Mouse (Mus musculus) spleen, adult 2 months (tissue): ENCODE measurements at regions not wholly inside any gene's neighbourhood (a gene's known extent, or its start where the extent isn't known, plus 50 kb on each side); places are given as distances from the start of the nearest gene placed in this dataset.

Experiments
- CTCF ChIP-seq: fragments of 200-500 bp; IDR thresholded peaks from 2 replicates; pipeline ENCODE4 v1.5.1; 2011; ENCODE audit warnings: mild to moderate bottlenecking, inconsistent platforms; ENCODE audit not compliant: insufficient read depth, insufficient read length, insufficient replicate concordance; ENCODE audit errors: extremely low read depth
- POLR2A ChIP-seq: fragments of 200-500 bp; IDR thresholded peaks from 2 replicates; pipeline ENCODE4 v1.6.1; 2011; ENCODE audit warnings: low read depth, low read length, inconsistent platforms

DNA sequence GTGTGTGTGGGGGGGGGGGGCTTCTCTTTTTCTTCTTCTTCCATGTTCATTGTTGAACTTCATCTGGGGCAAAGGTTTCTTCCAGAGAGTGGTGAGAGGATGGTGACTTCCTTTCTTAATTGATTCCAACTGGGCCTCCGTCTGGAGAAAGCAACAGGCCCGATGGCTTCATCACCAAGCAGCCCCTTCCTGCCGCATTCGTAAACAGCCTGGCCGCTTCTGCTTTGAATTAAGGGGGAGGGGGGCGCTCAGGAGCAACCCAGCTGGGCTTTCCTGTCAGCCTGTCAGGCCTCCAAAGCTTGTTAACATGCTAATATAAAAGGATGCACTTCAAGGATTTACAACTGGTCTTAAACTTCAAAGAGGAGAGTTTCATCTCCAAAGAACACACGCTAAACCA lies 111.5 kb downstream of the Tfap2c start:
- TF ChIP-seq POLR2A (no peak), CTCF (no peak)
